Mouse (Mus musculus): ENCODE data around the gene Desi1.
A peak's percentile ranks its signal among the peaks of the same experiment; 100 is the strongest.

Gene Desi1

DNA sequence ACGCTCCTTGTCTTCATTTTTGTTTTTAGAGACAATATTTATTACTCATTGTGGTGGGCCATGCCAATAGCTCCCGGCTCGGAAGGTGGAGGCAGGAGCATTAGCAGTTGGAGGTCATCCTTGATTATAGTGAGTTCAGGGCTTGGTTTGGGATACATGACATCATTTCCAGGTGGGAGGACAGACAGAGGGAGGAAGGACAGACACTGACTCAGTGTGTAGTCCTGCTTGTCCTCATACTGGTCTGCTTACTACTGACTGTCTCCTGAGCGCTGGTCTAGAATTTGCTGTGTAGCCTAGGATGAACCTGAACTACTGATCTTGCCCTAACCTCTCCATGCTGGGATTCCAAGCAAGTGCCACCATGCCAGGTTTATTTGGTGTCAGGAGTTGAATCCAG, at the start of gene Desi1:
TSS of gene Desi1 (minus strand) at position 101 of the 400 bp plus-strand sequence.
- DNase-seq (ENCODE audit: low spot score in 2 of 2) = no peak

DNA sequence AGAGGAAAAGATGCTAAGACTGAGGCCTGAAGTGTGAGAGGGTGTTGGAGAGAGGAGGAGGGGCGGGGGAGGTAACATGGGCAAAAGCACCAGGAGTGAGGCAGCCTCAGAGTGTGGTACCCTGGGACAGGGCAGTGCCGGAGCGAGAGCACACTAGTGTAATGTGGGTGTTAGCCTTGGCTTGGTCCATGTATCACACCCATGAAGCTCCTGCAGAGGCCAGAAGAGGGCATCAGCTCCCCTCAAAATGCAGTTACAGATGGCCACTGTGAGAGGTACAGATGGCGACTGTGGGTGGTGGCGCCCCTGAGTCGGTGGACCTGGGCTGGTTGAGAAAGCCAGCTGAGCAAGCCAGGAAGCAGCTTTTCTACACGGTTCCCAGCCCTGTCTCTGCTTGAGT, 47.5 kb upstream of the Desi1 start:
- peak; percentile 73 to 77 for DNase-seq (ENCODE audit: low spot score in 2 of 2)

DNA sequence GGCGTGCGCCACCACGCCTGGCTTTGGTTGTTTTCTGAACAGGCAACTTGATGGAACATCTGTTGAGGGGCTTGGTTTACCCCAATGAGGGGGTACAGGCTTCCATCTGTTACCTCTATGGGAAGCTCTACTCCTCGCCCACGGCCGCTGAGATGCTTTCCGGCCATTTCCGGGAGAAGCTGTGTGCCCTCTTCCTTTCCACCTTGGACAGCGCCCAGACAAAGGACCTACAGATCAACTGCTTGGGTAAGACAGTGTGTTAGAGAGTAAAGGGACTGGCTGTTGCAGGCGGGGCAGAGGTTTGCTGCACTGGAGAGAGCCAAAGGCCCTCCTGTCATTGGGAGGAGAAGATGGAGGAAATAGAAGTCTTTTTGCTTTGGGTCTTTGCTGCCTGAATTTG, 46.2 kb upstream of the Desi1 start:
- DNase-seq (ENCODE audit: low spot score in 2 of 2) = no peak

DNA sequence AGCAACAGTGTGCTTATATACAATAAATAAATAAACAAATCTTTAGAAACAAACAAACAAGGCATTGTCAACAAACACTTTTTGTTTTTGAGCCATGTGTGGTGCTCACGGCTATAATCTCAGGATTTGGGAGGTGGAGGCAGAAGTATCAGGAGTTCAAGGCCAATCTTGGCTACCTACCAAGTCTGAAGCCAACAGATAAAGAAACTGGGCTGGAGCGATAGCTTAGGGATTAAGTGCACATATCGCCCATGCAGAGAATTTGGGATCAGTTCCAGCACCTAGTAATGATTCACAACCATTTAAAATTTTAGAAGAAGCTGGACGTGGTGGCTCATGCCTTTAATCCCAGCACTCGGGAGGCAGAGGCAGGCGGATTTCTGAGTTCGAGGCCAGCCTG, 39.8 kb upstream of the Desi1 start:
- DNase-seq (ENCODE audit: low spot score in 2 of 2) = no peak

DNA sequence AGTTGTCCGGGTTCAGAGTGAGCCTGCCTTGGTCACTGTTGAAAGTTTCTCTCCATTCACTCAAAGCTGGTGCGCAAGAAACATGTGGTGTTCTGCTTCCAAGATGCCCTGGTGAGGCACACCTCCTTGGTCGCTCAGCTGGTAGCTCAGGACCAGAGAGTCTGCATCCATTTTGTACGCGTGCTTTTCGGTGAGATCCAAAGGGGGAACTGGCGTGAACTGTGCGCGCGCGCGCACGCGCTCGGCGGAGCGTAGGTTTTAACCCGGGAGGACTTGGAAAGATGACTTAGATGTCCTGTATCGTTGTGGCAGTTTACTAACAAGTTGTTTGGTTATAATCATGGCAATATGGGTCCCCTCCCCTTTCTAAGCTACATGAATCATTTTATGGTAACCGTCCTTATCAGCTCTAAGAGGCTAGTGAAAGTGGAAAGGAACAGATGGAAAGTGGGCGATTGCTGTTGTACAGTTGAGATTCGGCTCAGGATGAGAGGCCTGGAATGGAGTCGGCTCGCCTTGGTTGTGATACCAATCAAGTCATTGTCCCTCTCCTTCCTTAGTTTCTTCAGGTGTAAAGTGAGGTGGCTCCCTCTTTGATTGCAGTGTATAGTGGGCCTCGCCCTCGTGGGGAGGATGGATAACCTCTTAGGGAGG, 38.3 kb upstream of the Desi1 start:
- peak; percentile 36 to 46 for DNase-seq (ENCODE audit: low spot score in 2 of 2)

DNA sequence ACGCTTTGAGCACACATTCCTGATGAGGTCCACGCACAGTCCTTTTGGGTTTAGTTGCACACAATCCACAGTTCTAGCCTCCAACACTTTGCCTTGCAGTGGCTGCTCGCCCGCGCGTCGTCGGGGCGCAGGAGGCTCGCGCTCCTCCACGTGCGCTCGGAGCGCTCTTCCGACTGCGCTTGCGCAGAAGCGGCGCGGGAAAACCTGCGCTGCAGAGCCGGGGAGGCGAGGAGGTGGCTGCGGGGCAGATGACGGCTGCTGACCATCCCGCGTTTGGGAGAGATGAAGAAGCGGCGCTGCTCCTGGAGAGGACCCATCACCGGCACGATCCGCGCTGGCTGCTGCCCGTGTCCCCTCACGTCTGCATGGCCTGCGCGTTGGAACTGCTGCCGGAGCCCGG, 36.2 kb upstream of the Desi1 start, which contains the start of gene Mei1:
TSS of gene Mei1 (plus strand) at position 99 of the 400 bp plus-strand sequence.
- DNase-seq (ENCODE audit: low spot score in 2 of 2) = no peak

DNA sequence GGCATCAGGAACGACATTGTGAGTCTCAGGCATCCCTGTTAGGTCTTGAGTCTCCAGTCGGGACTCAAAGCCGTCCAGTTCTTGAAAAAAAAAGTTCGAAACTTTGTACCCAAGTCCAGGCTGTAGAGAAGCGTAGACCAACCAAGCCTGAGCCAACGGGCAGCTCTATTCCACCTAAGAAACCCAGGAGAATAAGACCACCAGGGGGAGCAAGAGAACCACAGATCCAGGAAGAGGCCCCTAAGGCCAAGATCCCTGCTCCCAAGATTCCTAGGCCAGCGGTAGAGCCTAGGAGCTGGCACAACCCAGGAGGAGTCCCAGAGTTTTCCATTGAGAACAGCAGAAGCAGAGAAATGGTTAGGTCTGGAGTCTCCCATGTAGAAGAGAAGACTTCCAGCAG, 31.8 kb upstream of the Desi1 start:
- DNase-seq (ENCODE audit: low spot score in 2 of 2) = peak; percentile 82 to 87

DNA sequence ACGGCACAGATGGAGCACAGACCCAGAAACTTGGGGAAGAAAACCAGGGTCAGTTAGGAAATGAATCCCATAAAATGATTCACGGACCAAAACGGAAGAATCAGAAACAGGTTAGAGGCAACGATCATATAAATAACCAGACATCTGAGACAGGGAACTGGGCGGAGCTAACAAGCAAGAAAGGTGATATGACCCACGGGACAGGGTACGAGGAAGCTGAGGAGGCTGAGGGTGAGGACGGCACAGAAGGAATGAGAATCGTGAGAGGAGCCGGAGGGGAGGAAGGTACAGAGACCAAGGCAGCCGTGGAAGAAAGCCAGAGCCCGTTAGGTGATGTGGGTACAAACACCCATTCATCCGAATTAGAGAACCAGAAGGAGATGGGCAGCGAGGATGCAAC, 30.2 kb upstream of the Desi1 start:
- DNase-seq (ENCODE audit: low spot score in 2 of 2) = no peak

DNA sequence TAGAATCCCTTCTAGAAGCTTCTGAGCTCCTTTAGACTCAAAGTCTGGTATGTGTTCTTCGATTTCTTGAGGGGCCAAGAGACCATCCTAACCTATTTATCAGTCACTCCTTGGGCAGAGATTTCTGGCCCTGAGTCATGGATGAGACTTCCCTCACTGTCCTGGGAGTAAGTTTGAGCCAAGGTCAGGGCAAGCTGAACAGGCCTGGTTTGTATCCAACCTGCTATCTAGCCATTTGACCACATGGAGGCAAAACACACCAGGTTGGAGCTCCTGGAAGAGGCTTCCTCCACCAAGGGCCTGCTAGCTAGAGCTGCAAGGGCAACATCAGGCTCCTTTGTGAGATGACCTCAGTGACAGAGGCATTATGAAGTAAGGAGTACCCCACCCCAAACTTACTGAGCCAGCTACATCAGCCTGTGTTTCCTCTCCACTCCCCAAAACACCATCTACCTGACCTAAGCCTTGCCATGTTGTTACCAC, 25.1 kb upstream of the Desi1 start, which contains the start of gene 4930407I10Rik:
TSS of gene 4930407I10Rik (plus strand) at position 433 of the 483 bp plus-strand sequence.
- DNase-seq (ENCODE audit: low spot score in 2 of 2) = no peak

DNA sequence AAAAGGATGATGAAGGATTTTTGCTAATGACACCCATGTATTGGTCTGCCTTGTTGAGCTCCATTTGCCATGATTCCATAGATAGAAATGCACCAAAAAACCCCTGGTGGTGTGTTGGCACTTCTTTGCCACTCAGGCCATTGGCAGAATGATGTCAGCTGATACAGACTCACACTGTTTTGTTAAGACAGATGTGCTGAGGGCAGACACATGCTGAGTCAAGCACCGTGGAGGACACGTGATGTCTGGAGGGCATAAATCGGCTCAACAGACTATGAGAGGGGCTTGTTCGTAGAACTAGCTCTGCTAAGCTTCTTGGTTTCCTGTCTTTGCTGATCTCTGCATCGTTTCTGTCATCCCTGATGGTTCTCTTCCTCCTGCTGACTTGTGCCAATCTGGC, 18.9 kb upstream of the Desi1 start:
- no peak for DNase-seq (ENCODE audit: low spot score in 2 of 2)

DNA sequence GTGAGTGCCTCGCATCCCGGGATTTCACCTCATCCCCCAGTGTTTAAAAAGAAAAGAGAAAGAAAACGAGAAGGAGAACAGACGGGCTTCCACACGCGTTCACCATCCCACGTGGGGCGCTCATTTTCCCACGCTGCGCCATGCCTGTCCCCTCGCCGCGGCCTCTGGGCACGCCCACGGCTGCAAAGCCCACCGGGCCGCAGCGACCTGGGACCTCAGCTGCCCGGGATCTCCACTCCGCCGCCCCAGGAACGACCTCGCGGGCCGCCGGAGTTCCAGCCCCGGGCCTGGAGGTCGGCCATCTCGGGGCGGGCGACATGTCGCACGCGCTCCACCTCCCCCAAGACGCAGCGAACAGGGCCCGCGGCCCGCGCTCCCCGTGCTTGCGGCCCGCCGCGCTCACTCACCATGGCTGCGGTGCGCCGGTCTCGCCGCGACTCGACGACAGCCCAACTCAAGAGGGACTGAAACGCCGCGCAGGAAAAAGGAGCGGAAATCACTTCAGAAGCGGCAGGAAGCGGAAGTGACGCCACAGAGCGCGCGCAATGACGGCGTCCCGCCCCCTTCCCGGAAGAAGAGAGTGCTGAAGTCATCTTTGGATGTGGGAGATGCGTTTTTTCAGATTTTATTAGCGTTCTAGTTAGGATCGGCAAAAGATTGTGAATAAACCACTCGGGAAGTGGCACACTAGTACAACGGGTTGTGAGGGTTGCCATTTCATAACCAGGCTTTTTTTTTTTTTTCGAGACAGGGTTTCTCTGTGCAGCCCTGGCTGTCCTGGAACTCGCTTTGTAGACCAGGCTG, 13.6 kb upstream of the Desi1 start, which contains the start of gene Snu13:
TSS of gene Snu13 (minus strand) at position 519 of the 804 bp plus-strand sequence.
- DNase-seq (ENCODE audit: low spot score in 2 of 2) = peak; percentile 92 to 94

DNA sequence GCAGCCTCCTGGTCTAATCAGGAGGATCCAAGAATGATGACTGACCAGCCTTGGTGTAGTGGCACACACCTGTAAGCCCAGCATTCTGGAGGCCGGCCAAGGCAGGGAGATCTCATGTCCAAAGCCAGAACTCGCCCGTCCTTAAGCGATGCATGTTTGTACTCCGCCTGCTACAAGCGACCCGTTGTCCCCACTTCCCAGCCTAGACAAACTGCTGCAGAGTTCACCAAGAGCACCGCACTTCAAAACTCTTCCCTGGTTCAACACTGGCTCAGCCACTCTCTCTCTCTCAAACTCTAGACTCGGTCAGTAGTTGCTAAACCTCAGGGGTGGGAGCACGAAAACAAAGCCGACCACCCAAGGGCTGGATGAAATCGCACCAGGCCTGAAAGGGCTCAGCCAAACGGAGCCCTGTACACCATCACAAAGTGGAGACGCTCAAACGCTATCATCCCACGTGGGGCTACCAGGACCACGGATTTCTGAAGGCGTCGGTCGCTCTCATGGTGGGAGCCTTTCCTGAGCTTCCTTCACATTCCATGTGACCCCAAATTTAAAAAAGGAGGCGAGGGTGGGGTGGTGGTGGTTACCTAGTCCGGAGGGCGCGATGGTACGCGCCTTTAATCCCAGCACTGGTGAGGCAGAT, 12.7 kb upstream of the Desi1 start:
- no peak for DNase-seq (ENCODE audit: low spot score in 2 of 2)

DNA sequence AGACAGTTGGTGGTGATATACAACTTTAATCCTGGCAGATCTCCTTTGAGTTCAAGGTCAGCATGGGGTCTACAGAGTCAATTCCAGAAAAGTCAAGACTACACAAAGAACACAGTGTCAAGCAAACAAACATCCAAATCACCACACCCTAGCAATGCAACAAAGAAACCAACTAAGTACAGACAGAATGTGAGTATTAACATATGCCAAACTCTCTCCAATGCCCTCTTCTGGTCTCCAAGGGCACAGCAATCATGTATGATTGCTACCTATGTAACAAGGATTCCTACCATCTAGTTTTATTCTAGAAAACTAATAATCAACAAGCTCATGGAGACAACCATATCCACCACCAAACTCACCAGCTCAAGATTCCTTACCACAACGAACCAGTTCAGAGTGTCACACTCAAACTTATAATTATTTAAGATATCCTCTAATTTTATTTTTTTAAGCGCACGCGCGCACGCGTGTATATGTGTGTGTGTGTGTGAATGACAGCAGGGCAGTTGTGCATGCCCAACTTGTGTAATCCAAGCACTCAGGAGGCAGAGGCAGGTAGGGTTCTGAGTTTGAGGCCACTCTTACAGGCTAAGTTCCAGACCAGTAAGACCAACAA, 10.6 kb upstream of the Desi1 start:
- DNase-seq (ENCODE audit: low spot score in 2 of 2) = no peak

DNA sequence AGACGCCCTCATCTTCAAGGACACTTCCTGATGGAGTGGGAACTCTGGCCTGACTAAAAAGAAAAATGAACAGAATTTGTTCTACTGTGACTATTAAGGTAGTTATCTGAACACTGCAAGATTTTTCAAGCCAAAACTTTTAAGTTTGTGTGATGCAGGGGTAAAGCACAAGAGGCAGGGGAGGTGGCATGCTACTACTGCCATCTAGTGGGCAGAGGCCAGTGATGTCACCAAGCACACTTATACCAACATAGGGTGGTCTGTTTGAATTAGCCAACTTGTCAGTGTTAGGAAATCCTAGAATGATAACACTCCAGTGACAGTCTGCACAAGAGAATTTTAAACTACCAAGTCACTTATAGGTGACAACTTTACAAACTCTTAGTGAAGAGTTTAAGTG, 7.0 kb upstream of the Desi1 start:
- DNase-seq (ENCODE audit: low spot score in 2 of 2) = peak in 1 of 2 experiments; percentile 41

DNA sequence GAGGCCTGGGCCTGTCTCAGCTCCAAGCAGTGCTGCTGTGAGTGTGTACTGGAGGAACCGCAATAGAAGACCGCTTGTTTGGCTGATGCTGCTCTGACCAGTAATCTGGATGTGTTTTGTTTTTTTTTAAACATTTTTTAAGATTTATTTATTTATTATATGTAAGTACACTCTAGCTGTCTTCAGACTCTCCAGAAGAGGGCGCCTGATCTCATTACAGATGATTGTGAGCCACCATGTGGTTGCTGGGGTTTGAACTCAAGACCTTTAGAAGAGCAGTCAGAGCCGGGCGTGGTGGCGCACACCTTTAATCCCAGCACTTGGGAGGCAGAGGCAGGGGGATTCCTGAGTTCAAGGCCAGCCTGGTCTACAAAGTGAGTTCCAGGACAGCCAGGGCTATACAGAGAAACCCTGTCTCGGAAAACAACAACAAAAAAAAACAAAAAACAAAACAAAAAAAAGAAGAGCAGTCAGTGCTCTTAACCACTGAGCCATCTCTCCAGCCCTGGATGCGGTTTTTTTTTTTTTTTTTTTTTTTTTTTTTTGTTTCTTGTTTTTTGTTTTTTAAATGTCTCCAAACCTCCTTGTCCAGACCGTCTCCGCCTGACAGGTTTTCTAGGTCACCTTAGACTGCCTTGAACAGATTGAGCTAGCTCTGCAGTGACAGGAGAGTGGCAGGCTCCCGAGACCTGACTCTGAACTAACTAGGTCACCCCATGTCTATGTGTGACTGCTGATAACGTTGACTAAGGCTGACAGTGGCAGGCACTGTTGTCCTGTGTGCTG, 2.4 kb upstream of the Desi1 start:
- DNase-seq (ENCODE audit: low spot score in 2 of 2) = peak in 1 of 2 experiments; percentile 50

DNA sequence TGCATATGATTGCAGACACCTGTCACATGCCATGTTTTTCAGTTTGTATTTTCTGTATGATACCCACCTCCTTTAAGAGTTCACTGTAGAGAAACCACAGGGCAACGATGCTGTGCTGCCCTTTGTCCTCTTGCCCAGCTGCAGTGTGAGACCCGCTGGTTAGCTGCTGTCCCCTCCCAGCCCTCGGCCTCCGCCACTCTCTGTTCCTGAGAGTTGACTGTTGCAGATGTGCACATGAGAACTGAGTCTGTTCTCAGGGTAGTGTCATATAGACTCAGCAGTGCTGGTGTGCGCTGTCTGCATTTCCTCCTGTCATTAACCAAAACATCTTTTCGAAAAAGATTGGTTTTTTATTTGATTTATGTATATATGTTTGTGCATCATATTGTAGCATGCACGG, 1.3 kb downstream of the Desi1 start:
- no peak for DNase-seq (ENCODE audit: low spot score in 2 of 2)

DNA sequence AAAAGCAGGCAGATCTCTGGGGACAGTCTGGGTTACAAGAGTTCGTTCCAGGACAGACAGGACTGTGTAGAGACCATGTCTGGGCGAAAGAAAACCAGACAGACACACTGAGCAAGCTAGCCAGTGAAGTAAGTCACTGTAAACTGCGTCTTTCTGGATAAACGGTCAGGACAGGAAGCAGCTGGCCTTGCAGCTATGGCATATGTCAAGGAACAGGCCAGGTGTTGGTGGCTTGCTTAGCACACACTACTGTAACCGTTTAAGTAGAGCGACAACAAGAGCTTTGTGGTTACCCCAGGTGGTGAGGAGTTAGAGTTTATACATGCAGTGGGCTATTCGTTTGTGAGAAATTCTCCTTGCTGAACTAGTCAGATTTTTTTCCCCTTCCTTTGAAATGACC, 5.9 kb downstream of the Desi1 start:
- no peak for DNase-seq (ENCODE audit: low spot score in 2 of 2)

DNA sequence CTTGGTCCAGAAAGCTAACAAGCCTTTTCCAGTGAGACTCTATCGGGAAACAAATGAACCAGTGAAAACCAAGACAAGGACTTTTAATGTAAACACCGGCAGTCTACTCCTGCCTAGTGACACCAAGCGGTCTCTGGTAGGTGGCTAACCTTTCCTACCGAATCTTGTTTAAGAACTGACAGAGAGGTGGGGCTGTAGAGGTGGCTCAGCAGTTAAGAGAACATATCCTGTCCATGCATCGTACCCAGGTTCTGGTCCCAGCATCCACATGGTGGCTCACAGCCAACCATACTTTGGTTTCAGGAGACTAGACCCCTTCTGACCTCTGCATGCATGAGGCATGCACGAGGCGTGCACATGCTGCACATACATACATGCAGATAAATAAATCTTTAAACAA, 6.4 kb downstream of the Desi1 start:
- no peak for DNase-seq (ENCODE audit: low spot score in 2 of 2)

DNA sequence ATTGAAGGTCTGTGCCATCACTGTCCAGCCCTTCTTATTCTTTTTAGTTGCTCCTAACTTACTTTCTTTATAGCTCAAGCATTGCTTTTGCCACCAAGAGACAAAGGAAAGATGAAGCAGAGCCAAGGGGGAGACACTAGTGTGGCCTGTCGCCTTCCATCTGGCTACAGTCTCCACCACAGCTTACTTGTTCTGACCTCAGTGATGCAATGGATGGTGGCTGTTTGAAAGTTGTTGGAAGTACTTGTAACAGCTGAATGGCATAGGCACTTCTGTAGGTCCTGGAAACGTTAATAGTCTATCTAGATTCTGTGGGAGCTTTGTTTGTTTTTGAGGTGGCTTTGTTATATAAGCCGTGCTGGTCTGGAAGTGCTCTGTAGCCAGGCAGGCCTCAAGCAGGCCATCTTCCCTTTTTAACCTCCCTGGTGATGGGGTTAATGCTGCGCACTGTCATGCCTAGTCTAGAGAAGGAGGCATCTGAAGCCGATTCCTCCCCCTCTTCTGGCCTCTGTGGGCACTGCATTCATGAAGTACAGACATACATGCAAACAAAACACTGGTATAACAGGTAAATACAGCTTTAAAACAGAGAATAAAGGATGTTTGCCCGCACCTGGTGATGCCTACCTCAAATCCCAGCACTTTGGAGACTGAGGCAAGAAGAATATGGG, 9.6 kb downstream of the Desi1 start:
- no peak for DNase-seq (ENCODE audit: low spot score in 2 of 2)

DNA sequence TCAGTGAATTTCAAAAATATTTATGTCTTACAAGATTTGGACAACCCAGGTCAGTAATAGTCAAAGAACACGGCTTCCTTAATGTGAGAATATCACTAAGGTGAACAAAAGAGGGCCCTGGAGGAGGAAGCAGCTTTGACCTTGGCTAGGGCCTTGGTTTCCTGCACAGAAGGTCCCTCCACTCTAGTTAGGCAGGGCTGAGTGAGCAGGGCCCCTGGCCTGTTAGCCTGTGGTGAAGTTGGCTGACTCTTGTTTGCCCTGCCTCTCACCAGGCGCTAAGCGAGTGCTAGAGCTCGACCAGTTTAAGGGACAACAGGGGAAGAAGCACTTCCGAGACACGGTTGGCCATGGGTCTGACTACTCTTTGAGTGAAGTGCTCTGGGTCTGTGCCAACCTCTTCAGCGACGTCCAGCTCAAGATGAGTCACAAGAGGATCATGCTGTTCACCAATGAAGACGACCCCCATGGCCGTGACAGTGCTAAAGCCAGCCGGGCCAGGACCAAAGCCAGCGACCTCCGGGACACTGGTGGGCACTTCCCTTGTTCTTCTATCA, 11.1 kb downstream of the Desi1 start:
- no peak for DNase-seq (ENCODE audit: low spot score in 2 of 2)

Measured in right cerebral cortex, adult 2 months (tissue).